Mouse (Mus musculus) intestine, embryonic 15.5 days (tissue): ENCODE data around the gene Slc9a1. TPM values are rescaled to one million over a fixed set of nuclear protein-coding genes. Genes with fewer than 3 reads are reported as not detected.

Experiments used
- ATAC-seq: fragments of 200-750 bp; cut with Nextera tagmentation; 2 replicates; pipeline ENCODE4 v1.8.0; 2017; ENCODE audit warnings: moderate TSS enrichment, moderate library complexity
- H3K27ac ChIP-seq: fragments of 300-500 bp; sonication (generic); 2 replicates; pipeline ENCODE4 v1.5.1; 2015; ENCODE audit warnings: mild to moderate bottlenecking, inconsistent platforms
- H3K27me3 ChIP-seq: fragments of 300-500 bp; sonication (generic); replicated peaks from 2 replicates; pipeline ENCODE4 v1.6.1; 2015; ENCODE audit warnings: inconsistent platforms
- H3K36me3 ChIP-seq: fragments of 300-500 bp; sonication (generic); 2 replicates; pipeline ENCODE4 v1.6.1; 2015; ENCODE audit warnings: inconsistent platforms
- H3K4me1 ChIP-seq: fragments of 300-500 bp; sonication (generic); replicated peaks from 2 replicates; pipeline ENCODE4 v1.6.1; 2015; ENCODE audit warnings: inconsistent platforms
- H3K4me2 ChIP-seq: fragments of 300-500 bp; sonication (generic); replicated peaks from 2 replicates; pipeline ENCODE4 v1.6.1; 2015; ENCODE audit warnings: mild to moderate bottlenecking, inconsistent platforms
- H3K4me3 ChIP-seq: fragments of 300-500 bp; sonication (generic); replicated peaks from 2 replicates; pipeline ENCODE4 v1.5.1; 2015; ENCODE audit warnings: inconsistent platforms
- H3K9ac ChIP-seq: fragments of 300-500 bp; sonication (generic); 2 replicates; pipeline ENCODE4 v1.6.1; 2015; ENCODE audit warnings: inconsistent platforms
- H3K9me3 ChIP-seq: fragments of 300-500 bp; sonication (generic); 2 replicates; pipeline ENCODE4 v1.6.1; 2016; ENCODE audit warnings: inconsistent platforms
- WGBS: fragments of 180-500 bp; shearing (Covaris S2); methylation state at CpG from one replicate; pipeline ENCODE4 v1.1.7; 2015; 5-methylcytosine and 5-hydroxymethylcytosine counted together
- polyA plus RNA-seq: library from polyadenylated mRNA; unstranded; fragments of >200 nt; fragmentation: Nextera tagmentation; extraction: Ambion mirVana; gene quantifications from 2 replicates; pipeline ENCODE4 v1.2.1, GENCODE M21; 2015

Slc9a1 gene
- polyA plus RNA-seq, 1 experiment from 2014 or later = 8.5 TPM

DNA sequence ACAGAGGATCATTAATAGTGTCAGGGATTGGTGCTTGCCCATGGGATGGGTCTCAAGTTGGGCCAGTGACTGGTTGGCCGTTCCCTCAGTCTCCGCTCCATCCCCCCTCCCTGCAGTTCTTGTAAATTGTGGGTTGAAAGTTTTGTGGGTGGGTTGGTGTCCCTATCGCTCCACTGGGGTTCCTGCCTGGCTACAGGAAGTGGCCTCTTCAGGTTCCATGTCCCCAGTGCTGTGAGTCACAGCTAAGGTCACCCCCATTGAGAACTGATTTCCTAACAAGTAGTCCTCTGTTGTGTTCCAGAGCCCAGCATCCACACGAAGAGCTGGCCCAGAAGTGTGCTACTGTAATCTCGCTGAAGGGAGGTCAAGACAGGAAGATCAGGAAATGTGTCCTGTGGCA is 56.6 kb downstream of the Slc9a1 start:
- 62% methylated on average over 5 of the region's 5 CpGs for WGBS
- no peak overlapping the region for H3K9ac ChIP-seq
- peaks cover 9% of the 10 kb centered on the region for H3K36me3 ChIP-seq
- no peak for ATAC-seq
- H3K27me3 ChIP-seq = no peaks in the 10 kb centered on the region
- no peak overlapping the region for H3K4me2 ChIP-seq
- H3K9me3 ChIP-seq = no peaks in the 10 kb centered on the region
- H3K4me1 ChIP-seq = peaks cover 7% of the 10 kb centered on the region
- no peak overlapping the region for H3K27ac ChIP-seq
- no peak overlapping the region for H3K4me3 ChIP-seq

DNA sequence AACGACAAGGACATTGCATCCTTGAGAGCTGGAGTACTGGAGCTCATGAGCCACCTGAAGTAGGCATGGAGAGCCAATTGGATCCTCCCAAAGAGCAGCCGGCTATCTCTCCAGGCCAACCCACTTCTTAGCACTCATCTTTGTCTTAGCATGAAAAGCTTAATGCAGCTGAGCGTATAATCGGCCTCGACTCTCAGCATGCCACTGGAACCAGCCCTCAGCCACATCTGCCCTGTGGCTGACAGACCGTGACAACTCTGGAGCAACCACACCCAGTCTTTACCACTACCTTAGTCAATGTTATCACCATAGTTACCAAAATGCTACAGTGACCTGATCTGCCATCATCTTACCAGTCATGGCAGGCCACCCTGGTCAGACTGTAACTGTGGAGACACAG is 62.0 kb downstream of the Slc9a1 start:
- no peaks in the 10 kb centered on the region for H3K27me3 ChIP-seq
- H3K9me3 ChIP-seq = no peaks in the 10 kb centered on the region
- H3K36me3 ChIP-seq = no peaks in the 10 kb centered on the region
- no peak overlapping the region for H3K9ac ChIP-seq
- WGBS = 81% methylated on average over 6 of the region's 6 CpGs
- H3K4me2 ChIP-seq = no peak overlapping the region
- ATAC-seq = no peak
- no peaks in the 10 kb centered on the region for H3K4me1 ChIP-seq
- H3K4me3 ChIP-seq = no peak overlapping the region
- no peak overlapping the region for H3K27ac ChIP-seq

DNA sequence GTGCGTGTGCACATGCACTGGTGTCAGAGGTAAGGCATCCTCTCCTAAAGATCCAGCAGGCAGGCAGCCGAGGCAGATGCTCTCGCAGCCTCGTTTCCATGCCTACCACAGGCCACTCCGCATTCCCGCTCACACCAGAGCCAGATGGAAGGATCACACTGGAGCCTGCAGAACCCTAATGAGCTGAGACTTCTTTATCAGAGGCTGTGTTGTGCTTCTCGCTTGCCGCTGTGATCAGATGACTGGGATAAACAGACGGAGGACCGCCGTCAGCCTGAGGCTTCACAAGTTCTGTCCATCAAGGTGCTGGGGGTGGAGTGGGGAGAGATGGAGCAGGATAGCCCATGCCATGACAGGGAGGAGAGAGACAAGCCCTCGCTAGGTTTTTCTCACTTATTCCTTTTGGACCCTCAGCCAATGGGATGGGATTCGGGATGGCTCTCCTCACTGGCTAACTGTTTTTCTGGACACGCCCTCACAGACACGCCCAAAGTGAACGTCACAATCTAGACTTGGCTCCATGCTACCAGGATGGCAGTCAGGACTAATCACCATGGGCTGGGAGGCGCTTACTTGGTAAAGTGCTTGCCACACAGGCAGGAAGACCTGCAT is 63.2 kb downstream of the Slc9a1 start:
- 21% methylated on average over 17 of the region's 17 CpGs for WGBS
- Histone ChIP-seq H3K9ac (no peak overlapping the region), H3K4me3 (no peak overlapping the region), H3K36me3 (no peaks in the 10 kb centered on the region), H3K4me1 (no peaks in the 10 kb centered on the region), H3K27me3 (no peaks in the 10 kb centered on the region), H3K27ac (no peak overlapping the region), H3K4me2 (0 out of 2 replicates have a peak overlapping the region, but pooled peaks have one; percentile 18), H3K9me3 (no peaks in the 10 kb centered on the region)
- peak; percentile 47 for ATAC-seq

DNA sequence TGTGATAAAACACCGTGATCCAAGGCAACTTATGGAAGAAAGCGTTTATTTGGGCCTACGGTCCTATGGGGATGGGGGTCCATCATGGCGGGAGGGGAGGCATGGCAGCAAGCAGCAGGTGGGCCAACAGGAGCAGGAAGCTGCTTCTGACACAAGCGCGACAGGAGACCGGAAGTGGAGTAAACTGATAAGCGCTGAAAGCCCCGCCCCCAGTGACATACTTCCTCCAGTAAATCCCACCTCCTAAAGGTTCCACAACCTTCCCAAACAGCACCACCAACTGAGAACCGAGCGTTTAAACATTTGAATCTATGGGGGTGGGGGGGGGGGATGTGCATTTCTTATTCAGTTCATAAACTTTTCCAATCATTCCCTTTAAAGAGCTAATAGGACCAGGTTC is 66.4 kb downstream of the Slc9a1 start:
- H3K9me3 ChIP-seq = no peaks in the 10 kb centered on the region
- no peak overlapping the region for H3K4me3 ChIP-seq
- 95% methylated on average over 11 of the region's 11 CpGs for WGBS
- no peak overlapping the region for H3K9ac ChIP-seq
- H3K27ac ChIP-seq = no peak overlapping the region
- peaks cover 24% of the 10 kb centered on the region for H3K4me1 ChIP-seq
- H3K4me2 ChIP-seq = no peak overlapping the region
- no peaks in the 10 kb centered on the region for H3K36me3 ChIP-seq
- no peak for ATAC-seq
- H3K27me3 ChIP-seq = no peaks in the 10 kb centered on the region

DNA sequence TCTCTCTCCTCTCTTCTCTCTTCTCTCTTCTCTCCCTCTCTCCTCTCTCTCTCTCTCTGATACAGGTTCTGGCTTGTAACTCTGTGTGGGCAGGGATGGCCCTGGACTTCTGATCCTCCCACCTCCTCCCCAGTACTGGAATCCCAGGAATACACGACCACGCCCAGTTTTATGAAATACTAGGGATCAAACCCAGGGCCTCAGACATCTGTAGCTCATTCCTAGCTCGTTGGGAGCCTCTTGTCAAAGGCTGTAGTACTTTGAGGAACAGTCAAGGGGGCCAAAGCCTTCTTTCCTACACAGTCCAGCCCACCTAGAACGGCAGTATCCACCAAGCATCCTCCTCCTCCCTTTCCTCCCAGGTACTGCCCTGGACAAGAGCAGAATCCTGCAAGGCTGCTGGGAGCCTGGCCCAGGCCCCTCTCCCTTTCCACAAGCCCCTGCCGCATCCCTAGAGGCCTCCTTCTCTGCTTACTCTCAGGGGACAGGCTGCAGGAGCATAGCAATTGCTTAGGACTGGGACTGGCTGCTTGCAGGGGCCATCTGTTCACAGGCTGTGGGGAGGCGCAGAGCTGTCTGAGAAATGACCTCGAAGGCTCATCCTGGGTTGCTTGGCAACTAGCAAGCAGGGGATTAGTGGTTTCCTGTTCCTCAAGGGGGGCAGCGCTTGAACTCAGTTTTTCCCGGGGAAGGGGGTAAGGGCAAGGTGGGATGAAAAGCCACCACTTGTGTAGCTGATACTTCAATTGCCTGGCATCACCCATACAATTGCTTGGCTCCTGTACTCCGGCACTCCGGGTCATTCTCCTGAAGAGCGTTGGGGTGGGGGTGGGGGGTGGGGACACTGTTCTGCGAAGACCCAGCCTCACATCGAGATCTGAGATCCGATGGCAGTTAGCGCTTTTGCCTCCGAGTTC is 70.2 kb downstream of the Slc9a1 start:
- WGBS = 4% methylated on average over 17 of the region's 17 CpGs
- Histone ChIP-seq H3K36me3 (no peaks in the 10 kb centered on the region), H3K9me3 (no peaks in the 10 kb centered on the region), H3K27me3 (no peaks in the 10 kb centered on the region), H3K9ac (no peak overlapping the region), H3K4me1 (peaks cover 30% of the 10 kb centered on the region), H3K4me2 (peak overlapping the region; percentile 59), H3K4me3 (peak overlapping the region; percentile 4), H3K27ac (peak overlapping the region; percentile 92)
- ATAC-seq = peak; percentile 89

DNA sequence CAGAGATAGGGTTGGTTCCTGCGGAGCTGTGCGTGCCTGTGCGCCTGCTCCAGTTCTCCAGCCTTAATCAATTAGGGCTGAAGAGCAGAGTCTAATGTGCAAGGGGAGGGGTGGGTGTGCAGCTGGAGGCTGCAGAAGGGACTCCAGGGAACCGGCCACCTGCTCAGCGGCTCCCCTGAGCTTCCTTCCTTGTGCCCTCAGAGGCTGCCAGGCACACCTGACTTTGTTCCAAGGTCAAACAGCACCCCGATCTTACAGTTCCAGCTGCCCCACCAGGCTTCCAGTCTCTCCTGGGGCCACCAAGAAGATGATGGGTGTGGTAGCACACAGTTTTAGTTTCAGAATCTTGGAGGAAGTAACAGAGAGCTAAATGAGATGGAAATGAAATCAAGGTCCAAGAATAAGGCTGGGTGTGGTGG is 70.9 kb downstream of the Slc9a1 start:
- Histone ChIP-seq H3K4me1 (peaks cover 30% of the 10 kb centered on the region), H3K27ac (peak overlapping the region; percentile 92), H3K27me3 (no peaks in the 10 kb centered on the region), H3K9ac (no peak overlapping the region), H3K4me2 (peak overlapping the region; percentile 59), H3K9me3 (no peaks in the 10 kb centered on the region), H3K36me3 (no peaks in the 10 kb centered on the region), H3K4me3 (peak overlapping the region; percentile 4)
- ATAC-seq = peak; percentile 94
- 7% methylated on average over 6 of the region's 6 CpGs for WGBS

DNA sequence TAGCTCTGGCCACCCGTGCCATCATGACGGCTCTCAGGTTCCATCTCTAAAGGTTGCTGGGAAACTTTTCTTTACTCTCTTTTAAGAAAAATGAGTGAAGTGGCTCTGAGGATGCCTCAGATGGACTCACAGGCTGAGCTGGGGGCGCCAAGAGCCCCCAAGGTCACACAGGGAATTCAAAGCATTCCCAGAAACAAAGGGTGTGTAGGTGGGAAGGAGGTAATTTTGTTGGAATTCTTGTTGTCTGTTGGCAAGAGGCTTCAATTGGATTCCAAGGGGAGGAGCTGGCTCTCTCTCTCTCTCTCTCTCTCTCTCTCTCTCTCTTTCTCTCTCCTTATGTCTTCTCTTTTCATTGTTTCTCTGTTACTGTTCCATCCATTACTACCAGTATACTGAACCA is 72.7 kb downstream of the Slc9a1 start:
- ATAC-seq = no peak
- 69% methylated on average over 3 of the region's 3 CpGs for WGBS
- Histone ChIP-seq H3K9ac (no peak overlapping the region), H3K27ac (no peak overlapping the region), H3K36me3 (no peaks in the 10 kb centered on the region), H3K4me3 (no peak overlapping the region), H3K4me1 (peaks cover 30% of the 10 kb centered on the region), H3K27me3 (no peaks in the 10 kb centered on the region), H3K9me3 (no peaks in the 10 kb centered on the region), H3K4me2 (no peak overlapping the region)

DNA sequence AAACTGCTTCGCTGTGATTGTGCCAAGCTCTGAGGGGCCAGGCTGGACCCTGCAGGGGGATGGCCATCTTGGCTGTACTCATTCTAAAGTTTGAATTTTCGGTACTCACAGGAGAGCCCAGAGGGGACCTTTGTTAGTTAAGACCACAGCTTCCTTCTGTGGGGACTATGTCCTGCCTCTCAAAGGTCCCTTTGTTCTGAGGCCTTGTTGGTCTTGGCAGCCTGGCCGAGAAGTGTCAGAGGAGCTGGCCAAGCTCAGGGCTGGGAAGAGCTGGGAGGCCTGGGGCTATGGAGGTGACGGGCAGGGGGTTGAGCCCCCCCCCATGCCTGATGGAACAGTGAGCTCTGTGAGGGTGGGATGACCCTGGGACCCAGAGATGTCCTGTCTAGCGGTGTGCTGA is 73.6 kb downstream of the Slc9a1 start:
- Histone ChIP-seq H3K9me3 (no peaks in the 10 kb centered on the region), H3K4me3 (no peak overlapping the region), H3K9ac (no peak overlapping the region), H3K27me3 (no peaks in the 10 kb centered on the region), H3K4me2 (no peak overlapping the region), H3K27ac (no peak overlapping the region), H3K4me1 (peaks cover 26% of the 10 kb centered on the region), H3K36me3 (no peaks in the 10 kb centered on the region)
- WGBS = 71% methylated on average over 5 of the region's 5 CpGs
- no peak for ATAC-seq

DNA sequence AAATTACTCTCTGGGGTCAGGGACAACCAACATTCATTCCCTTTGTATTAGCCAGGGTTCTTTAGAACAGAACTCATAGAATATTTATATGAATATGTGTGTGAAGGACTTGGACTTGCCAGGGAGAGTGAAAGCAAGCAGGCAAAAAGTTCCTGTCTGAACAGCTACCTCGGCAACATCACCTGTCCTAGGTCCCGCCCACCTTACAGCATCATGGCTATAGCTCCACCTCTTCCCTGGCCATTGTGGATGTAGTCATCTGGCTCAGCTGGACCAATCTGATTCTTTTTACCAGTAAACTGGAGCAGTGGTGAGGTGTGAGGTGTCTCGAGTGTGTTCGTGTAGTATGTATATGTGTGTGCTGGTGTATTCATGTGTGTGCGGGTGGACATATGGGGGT is 76.2 kb downstream of the Slc9a1 start:
- no peaks in the 10 kb centered on the region for H3K9me3 ChIP-seq
- H3K27ac ChIP-seq = no peak overlapping the region
- no peaks in the 10 kb centered on the region for H3K36me3 ChIP-seq
- H3K27me3 ChIP-seq = no peaks in the 10 kb centered on the region
- no peak overlapping the region for H3K4me3 ChIP-seq
- WGBS = 88% methylated on average over 5 of the region's 5 CpGs
- no peak for ATAC-seq
- H3K4me2 ChIP-seq = no peak overlapping the region
- H3K9ac ChIP-seq = no peak overlapping the region
- H3K4me1 ChIP-seq = peaks cover 21% of the 10 kb centered on the region

DNA sequence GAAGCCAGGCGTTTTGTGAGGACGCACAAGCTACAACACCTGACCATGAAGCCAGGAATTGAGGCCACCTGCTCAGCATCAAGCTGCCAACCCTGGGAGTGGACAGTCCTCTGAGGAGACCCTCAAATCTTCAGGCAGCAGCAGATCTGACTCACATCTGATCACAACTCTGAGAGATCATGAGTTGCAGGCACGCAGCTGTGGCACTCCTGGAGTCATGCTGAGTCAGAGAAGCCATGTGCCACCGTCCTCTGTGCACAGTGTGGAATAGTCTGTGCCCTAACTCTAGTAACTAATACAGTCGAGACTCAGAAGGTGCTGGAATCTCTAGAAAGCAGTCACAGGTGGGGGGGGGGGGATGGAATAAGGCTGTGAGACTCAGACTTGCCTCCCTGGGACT is 77.9 kb downstream of the Slc9a1 start:
- no peak overlapping the region for H3K27ac ChIP-seq
- H3K27me3 ChIP-seq = no peaks in the 10 kb centered on the region
- ATAC-seq = no peak
- H3K9me3 ChIP-seq = no peaks in the 10 kb centered on the region
- no peak overlapping the region for H3K9ac ChIP-seq
- no peak overlapping the region for H3K4me3 ChIP-seq
- peaks cover 18% of the 10 kb centered on the region for H3K4me1 ChIP-seq
- 55% methylated on average over 5 of the region's 5 CpGs for WGBS
- H3K36me3 ChIP-seq = no peaks in the 10 kb centered on the region
- no peak overlapping the region for H3K4me2 ChIP-seq

DNA sequence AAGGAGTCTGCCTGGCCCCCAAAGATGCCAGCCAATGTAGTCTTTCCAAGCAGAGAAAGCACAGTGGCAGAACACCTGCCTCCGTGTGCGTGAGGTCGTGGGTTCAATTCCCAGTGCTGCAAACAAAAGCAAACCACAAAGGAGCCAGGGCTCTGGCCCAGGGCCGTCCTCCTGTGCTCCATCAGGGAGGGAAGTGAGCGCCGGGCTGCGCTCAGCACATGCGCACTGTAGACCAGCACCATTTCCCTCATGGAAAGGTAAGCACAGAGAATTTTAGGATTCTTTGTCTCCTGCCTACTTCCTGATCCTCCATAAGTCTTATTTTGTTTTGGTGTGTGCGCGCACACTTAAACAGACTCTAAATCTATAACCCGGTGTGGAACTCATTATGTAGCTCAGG is 78.5 kb downstream of the Slc9a1 start:
- H3K4me3 ChIP-seq = no peak overlapping the region
- no peaks in the 10 kb centered on the region for H3K27me3 ChIP-seq
- no peaks in the 10 kb centered on the region for H3K9me3 ChIP-seq
- no peak for ATAC-seq
- 86% methylated on average over 11 of the region's 11 CpGs for WGBS
- peaks cover 17% of the 10 kb centered on the region for H3K4me1 ChIP-seq
- H3K9ac ChIP-seq = no peak overlapping the region
- no peak overlapping the region for H3K4me2 ChIP-seq
- no peak overlapping the region for H3K27ac ChIP-seq
- no peaks in the 10 kb centered on the region for H3K36me3 ChIP-seq

DNA sequence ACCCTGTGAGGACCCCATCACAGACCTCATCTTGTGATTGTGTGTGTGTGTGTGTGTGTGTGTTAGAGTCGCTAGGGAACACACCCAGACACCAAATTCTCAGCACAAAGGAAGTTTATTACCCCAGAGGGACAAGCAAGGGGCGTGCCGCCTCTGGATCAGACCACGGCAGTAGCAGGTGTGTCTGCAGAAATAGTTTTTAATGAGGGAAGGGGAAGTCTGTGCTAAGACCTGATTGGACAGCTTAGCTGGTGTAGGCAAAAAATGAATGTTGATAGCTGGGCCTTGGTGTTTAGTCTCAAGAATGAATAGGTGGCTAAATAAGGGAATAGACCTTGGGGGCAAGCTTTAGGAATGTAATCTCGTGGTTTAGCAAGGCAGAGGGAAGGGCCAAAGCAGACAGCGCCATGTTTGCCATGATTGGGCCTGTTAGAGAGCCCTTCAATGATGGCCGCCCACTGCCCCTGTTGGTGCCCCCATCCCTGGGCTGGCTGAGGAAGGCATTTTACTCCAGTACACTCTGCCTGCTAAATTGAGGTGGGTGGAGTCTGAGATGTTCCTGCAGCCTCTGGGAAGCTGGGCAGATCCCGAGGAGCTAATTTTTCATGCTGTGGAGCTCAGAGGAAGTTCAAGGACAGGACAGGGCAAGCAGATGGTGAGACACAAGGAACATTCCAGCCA is 79.3 kb downstream of the Slc9a1 start:
- peak; percentile 54 for ATAC-seq
- Histone ChIP-seq H3K36me3 (no peaks in the 10 kb centered on the region), H3K4me1 (peaks cover 13% of the 10 kb centered on the region), H3K9me3 (no peaks in the 10 kb centered on the region), H3K4me3 (no peak overlapping the region), H3K4me2 (no peak overlapping the region), H3K27me3 (no peaks in the 10 kb centered on the region), H3K27ac (peak overlapping the region; percentile 54; the same call in 1 of the 2 replicates), H3K9ac (no peak overlapping the region)
- 44% methylated on average over 8 of the region's 8 CpGs for WGBS
